Mouse (Mus musculus): ENCODE measurements around the gene Gm20388.

GRCm38 (mm10) chr8:121072406-121073130 is 1161.9 kb downstream of the Gm20388 start:
- TF ChIP-seq CTCF (IDR thresholded peaks at IDR 0.05; ENCODE audit: control insufficient read depth, insufficient read depth, low read length), result no peak
- TF ChIP-seq POLR2A (IDR thresholded peaks at IDR 0.05; ENCODE audit: borderline replicate concordance, control insufficient read depth, low read depth, low read length), result no peak

All from bone marrow, adult 2 months (tissue).